Mouse (Mus musculus): Measurements from ENCODE around the gene Chil1. TPM values are rescaled to one million over a fixed set of nuclear protein-coding genes. Genes with fewer than 3 reads are reported as not detected.

Chil1 gene
- total and polyA plus RNA-seq, 3 experiments = 1.7 to 6.7 (median 6.1) TPM

DNA sequence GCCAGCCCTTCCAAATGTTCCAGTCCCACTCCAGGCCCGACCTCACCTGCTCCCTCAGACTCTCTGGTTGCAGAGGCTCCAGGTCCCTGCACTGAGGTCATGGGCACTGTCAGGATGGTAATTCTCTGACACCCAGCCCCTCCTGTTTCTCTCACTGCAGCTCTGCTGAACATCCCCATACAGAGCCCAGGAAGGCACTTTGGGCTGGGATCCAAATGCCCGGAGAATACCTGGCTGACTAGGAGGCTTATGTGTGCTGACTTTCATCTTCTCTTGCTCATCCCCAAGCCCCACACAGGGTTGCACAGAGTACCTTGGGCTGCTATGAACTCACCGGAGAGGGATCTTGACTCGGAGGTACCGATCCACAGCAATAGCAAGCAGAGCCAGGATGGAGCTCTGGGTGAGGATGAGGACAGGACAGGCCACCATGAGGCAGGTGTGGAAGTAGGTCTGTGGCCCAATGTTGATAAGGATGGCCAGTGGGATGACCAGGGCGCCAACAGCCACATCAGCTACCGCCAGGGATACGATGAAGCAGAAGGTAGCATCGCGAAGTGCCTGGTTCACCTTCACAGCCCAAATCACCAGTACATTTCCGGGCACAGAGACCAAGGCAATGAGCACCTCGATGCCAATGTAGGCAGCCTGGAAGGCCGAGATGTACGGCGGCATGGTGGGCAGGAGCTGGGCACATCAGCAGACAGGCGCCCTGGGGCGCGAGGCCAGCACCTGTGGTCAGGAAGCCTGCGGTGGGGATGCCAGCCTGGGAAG is 51.9 kb downstream of the Chil1 start:
- Histone ChIP-seq H3K9me3 (replicated peaks; ENCODE audit: low read length) (no peaks in the 10 kb centered on the region), H3K27me3 (replicated peaks) (no peaks in the 10 kb centered on the region), H3K36me3 (replicated peaks in 1 of 2; ENCODE audit: control insufficient read depth in 1 of 2, insufficient read depth in 1 of 2, low read length in 1 of 2) (no peaks in the 10 kb centered on the region), H3K9ac (ENCODE audit: insufficient read depth, low read depth) (no peak overlapping the region), H3K4me3 (replicated peaks in 1 of 3; ENCODE audit: low read depth in 2 of 3, low read length in 2 of 3, poor library complexity in 1 of 3) (no peak overlapping the region), H3K27ac (ENCODE audit: insufficient read depth, low read depth) (no peak overlapping the region), H3K79me2 (replicated peaks; ENCODE audit: control insufficient read depth, extremely low read depth, insufficient read depth, poor library complexity, severe bottlenecking) (no peaks in the 10 kb centered on the region), H3K4me2 (ENCODE audit: insufficient read depth, low read depth, poor library complexity, severe bottlenecking) (no peak overlapping the region), H3K4me1 (ENCODE audit: control insufficient read depth in 1 of 2, insufficient read depth in 2 of 2) (peaks cover 14 to 66% of the 10 kb centered on the region in 2 experiments)
- dilution Hi-C loops (cut with MboI; ENCODE audit: extremely low pct_ligation_motif_present, extremely low pct_unique_long_range_greater_than_20kb, low sequenced_read_pairs) = no loop called here
- in situ Hi-C loops (cut with MboI; ENCODE audit: low pct_ligation_motif_present, low pct_unique_long_range_greater_than_20kb, low sequenced_read_pairs) = loop anchor here (5.0 kb wide), 1 partner anchor 37 kb away; no protein-coding TSS in a partner anchor
- TF ChIP-seq KAT2A (IDR thresholded peaks at IDR 0.05; ENCODE audit: insufficient replicate concordance, low read length) (no peak), HCFC1 (IDR thresholded peaks at IDR 0.05; ENCODE audit: low read depth, low read length) (no peak), NRF1 (IDR thresholded peaks at IDR 0.05; ENCODE audit: low read depth, low read length) (no peak), PAX5 (IDR thresholded peaks at IDR 0.05; ENCODE audit: low read length) (no peak), MAFK (IDR thresholded peaks at IDR 0.05; ENCODE audit: insufficient replicate concordance, low read length) (no peak), MAZ (IDR thresholded peaks at IDR 0.05; ENCODE audit: low read depth, low read length) (no peak)
- no peak for DNase-seq (ENCODE audit: extremely low read depth)

DNA sequence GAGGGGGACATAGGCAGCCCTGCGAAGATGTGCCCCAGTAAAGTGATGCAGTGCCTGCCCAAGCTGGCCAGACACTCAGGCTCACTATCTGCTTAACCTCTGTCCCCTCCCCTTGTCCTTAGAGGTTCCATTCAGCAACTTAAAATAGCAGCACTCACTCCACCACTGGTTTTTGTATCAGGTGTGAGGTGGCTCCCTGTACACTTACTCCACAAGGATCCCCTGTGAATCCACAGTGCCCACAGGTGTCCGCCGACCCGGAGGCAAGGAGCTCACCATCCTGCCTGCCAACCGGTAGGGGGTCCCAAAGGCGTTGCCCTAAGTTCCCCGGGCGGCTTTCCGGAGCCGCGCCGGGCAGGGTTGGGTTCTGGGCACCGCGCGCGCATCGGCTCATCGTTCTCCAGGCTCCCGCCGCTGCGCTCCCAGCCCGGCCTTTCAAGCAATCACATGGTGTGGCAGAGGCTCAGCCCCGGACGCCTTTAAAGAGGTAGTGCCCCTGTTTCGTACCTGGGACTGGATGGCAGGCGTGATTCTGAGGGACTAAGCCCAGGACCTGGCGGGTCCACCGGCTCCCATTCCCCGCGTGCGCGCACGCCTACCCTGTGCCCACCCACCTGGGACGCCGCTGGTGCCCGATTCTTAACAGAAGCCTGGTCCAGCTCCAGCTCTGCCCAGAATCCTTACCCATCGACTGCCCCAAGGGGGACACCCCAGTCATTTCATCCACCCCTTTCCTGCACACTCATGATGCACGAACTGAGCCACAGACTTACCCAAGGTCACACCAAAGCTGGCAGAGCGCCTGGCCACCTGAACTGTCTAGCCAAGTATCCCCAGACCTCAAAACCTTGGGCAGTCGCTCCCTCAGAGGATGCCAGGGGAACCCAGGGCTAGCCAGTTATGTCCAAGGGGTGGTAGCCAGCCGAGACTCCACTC is 52.7 kb downstream of the Chil1 start:
- no peak overlapping the region for H3K4me3 ChIP-seq (replicated peaks in 1 of 3; ENCODE audit: low read depth in 2 of 3, low read length in 2 of 3, poor library complexity in 1 of 3)
- no peaks in the 10 kb centered on the region for H3K27me3 ChIP-seq (replicated peaks)
- H3K79me2 ChIP-seq (replicated peaks; ENCODE audit: control insufficient read depth, extremely low read depth, insufficient read depth, poor library complexity, severe bottlenecking) = no peaks in the 10 kb centered on the region
- H3K9ac ChIP-seq (ENCODE audit: insufficient read depth, low read depth) = no peak overlapping the region
- TF ChIP-seq KAT2A (IDR thresholded peaks at IDR 0.05; ENCODE audit: insufficient replicate concordance, low read length) (no peak), MAFK (IDR thresholded peaks at IDR 0.05; ENCODE audit: insufficient replicate concordance, low read length) (no peak), CHD1 (IDR thresholded peaks at IDR 0.05; ENCODE audit: low read depth, low read length) (no peak), MYC (IDR thresholded peaks at IDR 0.05; ENCODE audit: low read depth, low read length) (no peak), NELFE (IDR thresholded peaks at IDR 0.05; ENCODE audit: low read depth, low read length) (no peak), IRF4 (IDR thresholded peaks at IDR 0.05; ENCODE audit: low read depth, low read length) (no peak), E2F4 (IDR thresholded peaks at IDR 0.05; ENCODE audit: insufficient replicate concordance, low read depth, low read length) (no peak), HCFC1 (IDR thresholded peaks at IDR 0.05; ENCODE audit: low read depth, low read length) (no peak), MAZ (IDR thresholded peaks at IDR 0.05; ENCODE audit: low read depth, low read length) (no peak), TBP (conservative IDR thresholded peaks at IDR 0.05; ENCODE audit: low read depth, low read length) (no peak), MEF2A (IDR thresholded peaks at IDR 0.05; ENCODE audit: borderline replicate concordance, low read depth, low read length) (no peak), CHD2 (IDR thresholded peaks at IDR 0.05; ENCODE audit: low read length) (no peak), ZC3H11A (IDR thresholded peaks at IDR 0.05; ENCODE audit: low read depth, low read length) (no peak), PAX5 (IDR thresholded peaks at IDR 0.05; ENCODE audit: low read length) (no peak), EP300 (IDR thresholded peaks at IDR 0.05; ENCODE audit: low read length) (no peak), GABPA (IDR thresholded peaks at IDR 0.05; ENCODE audit: insufficient replicate concordance, low read depth, low read length) (no peak), ELF1 (IDR thresholded peaks at IDR 0.05; ENCODE audit: low read depth, low read length) (no peak), MAX (IDR thresholded peaks at IDR 0.05; ENCODE audit: low read length) (no peak), JUN (IDR thresholded peaks at IDR 0.05; ENCODE audit: insufficient read depth, low read depth, low read length) (no peak), CTCF (conservative IDR thresholded peaks at IDR 0.05 in 1 of 2, IDR thresholded peaks at IDR 0.05 in 1 of 2; ENCODE audit: low read depth in 2 of 2, low read length in 2 of 2) (no peak)
- no peak overlapping the region for H3K4me2 ChIP-seq (ENCODE audit: insufficient read depth, low read depth, poor library complexity, severe bottlenecking)
- no peaks in the 10 kb centered on the region for H3K9me3 ChIP-seq (replicated peaks; ENCODE audit: low read length)
- in situ Hi-C loops (cut with MboI; ENCODE audit: low pct_ligation_motif_present, low pct_unique_long_range_greater_than_20kb, low sequenced_read_pairs) (loop anchor here (5.0 kb wide), 1 partner anchor 37 kb away; no protein-coding TSS in a partner anchor), dilution Hi-C loops (cut with MboI; ENCODE audit: extremely low pct_ligation_motif_present, extremely low pct_unique_long_range_greater_than_20kb, low sequenced_read_pairs) (no loop called here)
- H3K4me1 ChIP-seq (ENCODE audit: control insufficient read depth in 1 of 2, insufficient read depth in 2 of 2) = peaks cover 14 to 71% of the 10 kb centered on the region in 2 experiments
- H3K36me3 ChIP-seq (replicated peaks in 1 of 2; ENCODE audit: control insufficient read depth in 1 of 2, insufficient read depth in 1 of 2, low read length in 1 of 2) = no peaks in the 10 kb centered on the region
- no peak overlapping the region for H3K27ac ChIP-seq (ENCODE audit: insufficient read depth, low read depth)
- DNase-seq (ENCODE audit: extremely low read depth) = no peak
